Mouse (Mus musculus): ENCODE measurements around the gene Gm3099. TPM values are rescaled to one million over a fixed set of nuclear protein-coding genes. Genes with fewer than 3 reads are reported as not detected.
"Not testable (repeated sequence)": the region's sequence is repeated elsewhere in the genome, so short reads cannot be mapped to it uniquely, and the experiment has no call there.

The Gm3099 gene
- polyA plus RNA-seq (2016; fragmentation: Nextera tagmentation; extraction: Ambion mirVana), result not detected in 2 replicates

DNA sequence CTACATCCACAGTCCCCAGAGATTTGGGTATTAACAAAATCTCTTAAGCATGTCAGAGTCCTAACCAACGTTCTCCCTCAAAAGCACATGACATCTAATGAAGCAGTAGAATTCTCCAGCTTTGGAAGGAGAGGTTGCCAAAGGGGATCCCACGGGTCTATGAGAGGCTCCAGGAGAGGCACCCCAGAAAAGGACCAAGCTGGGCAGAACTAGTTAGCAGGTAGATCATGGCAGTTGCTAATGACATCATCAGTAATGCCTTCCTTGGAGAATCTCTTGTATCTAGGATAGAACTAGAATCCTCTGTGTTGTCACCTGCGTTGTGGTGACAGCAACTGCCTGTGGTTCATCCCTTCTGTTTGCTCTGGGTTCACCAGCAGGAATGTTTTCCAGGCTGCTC lies at the start of gene Gm3099:
Gene Gm3099 (plus strand): TSS at position 301 of the 400 bp plus-strand sequence.
- H3K4me1 ChIP-seq; H3K27me3 ChIP-seq; ATAC-seq (ENCODE audit: low FRiP score); H3K9ac ChIP-seq; H3K9me3 ChIP-seq (replicated peaks); H3K27ac ChIP-seq; H3K4me3 ChIP-seq; H3K4me2 ChIP-seq (replicated peaks); H3K36me3 ChIP-seq: not testable (repeated sequence)
- whole genome bisulfite sequencing, result 89% methylated on average over 1 of the region's 3 CpGs

DNA sequence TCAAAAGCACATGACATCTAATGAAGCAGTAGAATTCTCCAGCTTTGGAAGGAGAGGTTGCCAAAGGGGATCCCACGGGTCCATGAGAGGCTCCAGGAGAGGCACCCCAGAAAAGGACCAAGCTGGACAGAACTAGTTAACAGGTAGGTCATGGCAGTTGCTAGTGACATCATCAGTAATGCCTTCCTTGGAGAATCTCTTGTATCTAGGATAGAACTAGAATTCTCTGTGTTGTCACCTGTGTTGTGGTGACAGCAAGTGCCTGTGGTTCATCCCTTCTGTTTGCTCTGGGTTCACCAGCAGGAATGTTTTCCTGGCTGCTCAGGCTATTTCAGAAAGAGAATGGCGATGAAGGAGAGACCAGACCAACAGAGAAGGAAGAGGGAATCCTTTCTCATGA lies 34.9 kb upstream of the Gm3099 start, which contains the start of gene Gm3095:
Gene Gm3095 (plus strand): TSS at position 301 of the 400 bp plus-strand sequence.
- not testable (repeated sequence) for H3K4me1 ChIP-seq; H3K36me3 ChIP-seq; ATAC-seq (ENCODE audit: low FRiP score); H3K4me3 ChIP-seq; H3K27me3 ChIP-seq; H3K4me2 ChIP-seq (replicated peaks); H3K9ac ChIP-seq; H3K9me3 ChIP-seq (replicated peaks); H3K27ac ChIP-seq
- no CpG with 5 or more reads among the region's 2 CpGs for WGBS

DNA sequence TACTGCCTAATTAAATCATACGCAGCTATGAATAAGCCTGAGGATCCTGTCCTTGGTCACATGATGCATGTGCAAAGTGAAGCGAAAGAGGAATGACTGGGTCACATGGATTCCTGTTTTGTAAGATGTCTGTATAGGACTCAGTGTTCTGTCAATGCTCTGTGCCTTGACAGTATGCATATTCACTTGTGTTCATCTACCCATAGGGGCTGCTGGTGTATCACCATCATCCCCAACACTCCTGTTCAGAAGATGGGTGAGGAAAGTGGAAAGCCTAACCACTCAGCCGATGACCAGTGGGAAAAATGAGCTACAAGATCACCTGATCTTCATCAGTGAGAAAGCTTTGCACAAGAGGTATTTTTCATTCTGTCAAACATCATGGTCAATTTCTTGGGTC lies 25.4 kb downstream of the Gm3099 start, which contains the start of gene Gm5796:
Gene Gm5796 (plus strand): TSS at position 301 of the 400 bp plus-strand sequence.
- H3K9me3 ChIP-seq (replicated peaks); H3K4me1 ChIP-seq; ATAC-seq (ENCODE audit: low FRiP score); H3K9ac ChIP-seq; H3K4me2 ChIP-seq (replicated peaks); H3K36me3 ChIP-seq; H3K27ac ChIP-seq; H3K4me3 ChIP-seq; H3K27me3 ChIP-seq: not testable (repeated sequence)
- WGBS, result 67% methylated on average over 1 of the region's 3 CpGs

Other genes with a start within 250 kb of the Gm3099 start
- gene Gm3002, start 188.3 kb upstream of the Gm3099 start, polyA plus RNA-seq (2016; fragmentation: Nextera tagmentation; extraction: Ambion mirVana), result 0.83 and 2.5 TPM in 2 replicates
- 0.40 TPM in 1 of 2 replicates, not detected in the other for gene Gm3033, start 152.1 kb upstream of the Gm3099 start, polyA plus RNA-seq (2016; fragmentation: Nextera tagmentation; extraction: Ambion mirVana)
- gene Gm2916, start 114.2 kb upstream of the Gm3099 start, polyA plus RNA-seq (2016; fragmentation: Nextera tagmentation; extraction: Ambion mirVana), result 0.26 TPM in 1 of 2 replicates, not detected in the other
- not detected in 2 replicates for gene Gm3029, start 66.6 kb upstream of the Gm3099 start, polyA plus RNA-seq (2016; fragmentation: Nextera tagmentation; extraction: Ambion mirVana)
- 0.16 and 0.31 TPM in 2 replicates for gene Gm3095, start 34.8 kb upstream of the Gm3099 start, polyA plus RNA-seq (2016; fragmentation: Nextera tagmentation; extraction: Ambion mirVana)
- 0.53 and 0.72 TPM in 2 replicates for gene Gm5796, start 25.5 kb downstream of the Gm3099 start, polyA plus RNA-seq (2016; fragmentation: Nextera tagmentation; extraction: Ambion mirVana)
- gene Gm3115, start 85.7 kb downstream of the Gm3099 start, polyA plus RNA-seq (2016; fragmentation: Nextera tagmentation; extraction: Ambion mirVana), result not detected in 2 replicates
- 0.87 and 0.89 TPM in 2 replicates for gene Gm8108, start 112.1 kb downstream of the Gm3099 start, polyA plus RNA-seq (2016; fragmentation: Nextera tagmentation; extraction: Ambion mirVana)
- not detected in 2 replicates for gene Gm3127, start 166.6 kb downstream of the Gm3099 start, polyA plus RNA-seq (2016; fragmentation: Nextera tagmentation; extraction: Ambion mirVana)
- gene Gm2974, start 184.2 kb downstream of the Gm3099 start, polyA plus RNA-seq (2016; fragmentation: Nextera tagmentation; extraction: Ambion mirVana), result 1.6 and 2.2 TPM in 2 replicates